ENCODE assay signal across 8 mouse cellular contexts in the genomic region with DNA sequence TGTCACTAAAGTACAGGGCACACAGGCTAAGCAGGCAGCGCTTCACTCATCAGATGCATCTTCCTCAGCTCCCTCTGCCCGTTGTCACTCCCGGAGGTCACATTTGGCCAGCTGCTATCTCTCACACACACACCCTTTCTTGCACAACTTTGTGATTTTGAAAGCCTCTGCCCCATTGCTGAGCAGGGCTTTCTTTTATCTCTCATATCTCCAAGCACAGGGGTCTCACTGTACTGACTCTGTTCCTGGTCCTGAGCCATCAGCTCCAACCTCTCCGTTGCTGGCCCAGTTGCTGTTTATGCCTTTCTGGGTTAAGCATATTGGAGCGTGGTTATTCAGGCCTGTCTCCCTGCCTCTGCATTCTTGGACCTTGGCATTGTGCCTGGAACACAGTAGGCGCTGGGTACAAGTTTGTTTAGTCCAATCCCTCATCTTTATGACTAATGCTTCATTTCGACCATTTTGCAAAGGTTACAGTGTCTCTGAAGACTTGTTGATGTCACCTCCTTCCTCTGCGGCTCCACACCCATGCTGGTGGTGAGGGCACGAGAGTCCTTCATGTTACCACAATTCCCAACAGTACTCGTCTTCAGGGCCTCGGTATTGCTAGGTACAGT.
DNase-seq lines count a peak whose midpoint lies in the region; ATAC-seq and TF ChIP-seq lines count a peak whose summit lies in the region.

No protein-coding gene starts in this region.

- ATAC-seq in megakaryocyte progenitor cell, adult 5-6 weeks (replicated peaks; ENCODE audit: poor library complexity) = peak; percentile 40

- DNase-seq in gastrocnemius, adult 2 months = peak; percentile 30
- no peak for DNase-seq in gastrocnemius, postnatal 4 days (ENCODE audit: low spot score in 2 of 2)
- DNase-seq in adrenal gland, postnatal 10 days = peak; percentile 71
- DNase-seq in kidney, adult 18-20 months = peak; percentile 60
- DNase-seq in frontal cortex, postnatal 14 days (ENCODE audit: low spot score in 2 of 2) = no peak
- no peak for DNase-seq in gastrocnemius, postnatal 36 days
- DNase-seq in cerebellum, postnatal 4 days (ENCODE audit: low spot score in 2 of 2) = no peak

- H3K27ac ChIP-seq in gastrocnemius, adult 2 months = peak overlapping the region; percentile 69

- intact Hi-C loops in gastrocnemius, adult 2 months (cut with DNase I) = no loop called here
- intact Hi-C loops in gastrocnemius, postnatal 36 days (cut with DNase I) = no loop called here

- no peak for TF ChIP-seq CTCF in gastrocnemius, adult 2 months (IDR thresholded peaks at IDR 0.05)

- H3K4me3 ChIP-seq in gastrocnemius, adult 2 months = no peak overlapping the region

Comparison
In these comparisons a context has a peak if more than half of its experiments do, and no peak if none do; other contexts are left out.
1. DNase-seq: peak in gastrocnemius, adult 2 months (single experiment), adrenal gland, postnatal 10 days (single experiment) and kidney, adult 18-20 months (single experiment); none in gastrocnemius, postnatal 4 days (0 of 2), frontal cortex, postnatal 14 days (0 of 2), gastrocnemius, postnatal 36 days (0 of 2) and cerebellum, postnatal 4 days (0 of 2).